Mouse (Mus musculus): ENCODE data around the gene Ppp1r12c. TPM values are rescaled to one million over a fixed set of nuclear protein-coding genes. Genes with fewer than 3 reads are reported as not detected.

The Ppp1r12c gene
- polyA plus RNA-seq, 1 experiment from 2014 or later, result 14.9 TPM

GRCm38 (mm10) chr7:4482281-4482680, 19.2 kb downstream of the Ppp1r12c start:
- no peak overlapping the region for H3K4me2 ChIP-seq (ENCODE audit: low read depth, low read length)
- no peak for DNase-seq
- peaks cover 6% of the 10 kb centered on the region; the same call in 1 of the 2 replicates for H3K4me1 ChIP-seq (ENCODE audit: insufficient read depth)
- no peak for ATAC-seq
- peaks cover 44% of the 10 kb centered on the region for H3K36me3 ChIP-seq (replicated peaks; ENCODE audit: insufficient read depth, low read length)
- TF ChIP-seq EP300 (IDR thresholded peaks at IDR 0.05; ENCODE audit: low read depth) (no peak), CTCF (IDR thresholded peaks at IDR 0.05; ENCODE audit: low read depth) (no peak)
- WGBS (ENCODE audit: insufficient replicate concordance), result 83% methylated on average over 12 of the region's 12 CpGs
- no peak overlapping the region for H3K4me3 ChIP-seq (ENCODE audit: low read depth, low read length)
- peaks cover 19% of the 10 kb centered on the region for H3K27me3 ChIP-seq (ENCODE audit: insufficient read depth, low read length)
- no peaks in the 10 kb centered on the region for H3K9me3 ChIP-seq (ENCODE audit: low read length)
- H3K27ac ChIP-seq (ENCODE audit: low read depth), result no peak overlapping the region
- H3K9ac ChIP-seq (replicated peaks), result no peak overlapping the region

- TF ChIP-seq CTCF (IDR thresholded peaks at IDR 0.05; ENCODE audit: low read depth) (peak; percentile 71), EP300 (IDR thresholded peaks at IDR 0.05; ENCODE audit: low read depth) (no peak)
- Histone ChIP-seq H3K9me3 (ENCODE audit: low read length) (no peaks in the 10 kb centered on the region), H3K27ac (ENCODE audit: low read depth) (no peak overlapping the region), H3K36me3 (replicated peaks; ENCODE audit: insufficient read depth, low read length) (peaks cover 27% of the 10 kb centered on the region), H3K4me3 (ENCODE audit: low read depth, low read length) (no peak overlapping the region), H3K27me3 (ENCODE audit: insufficient read depth, low read length) (peaks cover 20% of the 10 kb centered on the region), H3K4me2 (ENCODE audit: low read depth, low read length) (no peak overlapping the region), H3K4me1 (ENCODE audit: insufficient read depth) (peaks cover 6% of the 10 kb centered on the region; the same call in 1 of the 2 replicates), H3K9ac (replicated peaks) (no peak overlapping the region)
- 40% methylated on average over 6 of the region's 6 CpGs for WGBS (ENCODE audit: insufficient replicate concordance)
- DNase-seq (peak; percentile 46), ATAC-seq (no peak; the same call in 1 of the 2 replicates)
Measured at GRCm38 (mm10) chr7:4479674-4480073, 21.8 kb downstream of the Ppp1r12c start.

- peak overlapping the region; percentile 26; the same call in 1 of the 2 replicates for H3K9ac ChIP-seq (replicated peaks)
- ATAC-seq, result no peak
Measured at GRCm38 (mm10) chr7:4478796-4479291, 22.6 kb downstream of the Ppp1r12c start.

GRCm38 (mm10) chr7:4478021-4478795, 23.3 kb downstream of the Ppp1r12c start:
- H3K9ac ChIP-seq (replicated peaks), result peak overlapping the region; percentile 34
- ATAC-seq, result peak; percentile 82
- H3K27me3 ChIP-seq (ENCODE audit: insufficient read depth, low read length), result peaks cover 25% of the 10 kb centered on the region
- peak overlapping the region; percentile 80 for H3K4me2 ChIP-seq (ENCODE audit: low read depth, low read length)
- TF ChIP-seq EP300 (IDR thresholded peaks at IDR 0.05; ENCODE audit: low read depth), result no peak
- no peak for TF ChIP-seq CTCF (IDR thresholded peaks at IDR 0.05; ENCODE audit: low read depth)
- peak overlapping the region; percentile 37 for H3K4me3 ChIP-seq (ENCODE audit: low read depth, low read length)
- 4% methylated on average over 39 of the region's 39 CpGs for WGBS (ENCODE audit: insufficient replicate concordance)
- peak; percentile 41 for DNase-seq
- H3K36me3 ChIP-seq (replicated peaks; ENCODE audit: insufficient read depth, low read length), result peaks cover 13% of the 10 kb centered on the region
- H3K4me1 ChIP-seq (ENCODE audit: insufficient read depth), result peaks cover 6% of the 10 kb centered on the region; the same call in 1 of the 2 replicates
- no peaks in the 10 kb centered on the region for H3K9me3 ChIP-seq (ENCODE audit: low read length)
- 0 out of 2 replicates have a peak overlapping the region, but pooled peaks have one; percentile 16 for H3K27ac ChIP-seq (ENCODE audit: low read depth)

More at GRCm38 (mm10) chr7:4478796-4479291, 22.6 kb downstream of the Ppp1r12c start:
- Histone ChIP-seq H3K27ac (ENCODE audit: low read depth) (0 out of 2 replicates have a peak overlapping the region, but pooled peaks have one; percentile 16), H3K36me3 (replicated peaks; ENCODE audit: insufficient read depth, low read length) (peaks cover 19% of the 10 kb centered on the region), H3K9me3 (ENCODE audit: low read length) (no peaks in the 10 kb centered on the region), H3K4me3 (ENCODE audit: low read depth, low read length) (peak overlapping the region; percentile 37), H3K27me3 (ENCODE audit: insufficient read depth, low read length) (peaks cover 24% of the 10 kb centered on the region), H3K4me1 (ENCODE audit: insufficient read depth) (peaks cover 6% of the 10 kb centered on the region; the same call in 1 of the 2 replicates), H3K4me2 (ENCODE audit: low read depth, low read length) (peak overlapping the region; percentile 80)
- DNase-seq, result no peak
- no peak for TF ChIP-seq CTCF (IDR thresholded peaks at IDR 0.05; ENCODE audit: low read depth)
- TF ChIP-seq EP300 (IDR thresholded peaks at IDR 0.05; ENCODE audit: low read depth), result no peak
- 16% methylated on average over 16 of the region's 16 CpGs for WGBS (ENCODE audit: insufficient replicate concordance)

- no peak for TF ChIP-seq EP300 (IDR thresholded peaks at IDR 0.05; ENCODE audit: low read depth)
- TF ChIP-seq CTCF (IDR thresholded peaks at IDR 0.05; ENCODE audit: low read depth), result no peak
- Histone ChIP-seq H3K27ac (ENCODE audit: low read depth) (no peak overlapping the region), H3K4me1 (ENCODE audit: insufficient read depth) (peaks cover 13% of the 10 kb centered on the region; the same call in 1 of the 2 replicates), H3K4me3 (ENCODE audit: low read depth, low read length) (no peak overlapping the region), H3K36me3 (replicated peaks; ENCODE audit: insufficient read depth, low read length) (no peaks in the 10 kb centered on the region), H3K9me3 (ENCODE audit: low read length) (no peaks in the 10 kb centered on the region), H3K4me2 (ENCODE audit: low read depth, low read length) (no peak overlapping the region), H3K9ac (replicated peaks) (no peak overlapping the region), H3K27me3 (ENCODE audit: insufficient read depth, low read length) (peaks cover 43% of the 10 kb centered on the region)
- ATAC-seq (no peak), DNase-seq (no peak)
- WGBS (ENCODE audit: insufficient replicate concordance), result 39% methylated on average over 19 of the region's 19 CpGs
Measured at GRCm38 (mm10) chr7:4473940-4474339, 27.5 kb downstream of the Ppp1r12c start.

GRCm38 (mm10) chr7:4471179-4471555, 30.3 kb downstream of the Ppp1r12c start:
- TF ChIP-seq EP300 (IDR thresholded peaks at IDR 0.05; ENCODE audit: low read depth) (no peak), CTCF (IDR thresholded peaks at IDR 0.05; ENCODE audit: low read depth) (peak; percentile 73)
- Histone ChIP-seq H3K9ac (replicated peaks) (no peak overlapping the region), H3K9me3 (ENCODE audit: low read length) (no peaks in the 10 kb centered on the region), H3K4me3 (ENCODE audit: low read depth, low read length) (peak overlapping the region; percentile 36), H3K27ac (ENCODE audit: low read depth) (no peak overlapping the region), H3K4me2 (ENCODE audit: low read depth, low read length) (peak overlapping the region; percentile 63), H3K27me3 (ENCODE audit: insufficient read depth, low read length) (peaks cover 28% of the 10 kb centered on the region), H3K4me1 (ENCODE audit: insufficient read depth) (peaks cover 7% of the 10 kb centered on the region; the same call in 1 of the 2 replicates), H3K36me3 (replicated peaks; ENCODE audit: insufficient read depth, low read length) (no peaks in the 10 kb centered on the region)
- 12% methylated on average over 24 of the region's 24 CpGs for WGBS (ENCODE audit: insufficient replicate concordance)
- DNase-seq (peak; percentile 72), ATAC-seq (peak; percentile 71)
